Mouse (Mus musculus) forelimb bud, embryonic 11.5 days (tissue): ENCODE measurements around the gene Gm13124.
"Not testable (repeated sequence)": the region's sequence is repeated elsewhere in the genome, so short reads cannot be mapped to it uniquely, and the experiment has no call there.

Source experiments
- DNase-seq: peaks from one replicate; pipeline ENCODE4 v3.0.0-alpha.2; 2012; ENCODE audit warnings: low read depth, low spot score

The Gm13124 gene

DNA sequence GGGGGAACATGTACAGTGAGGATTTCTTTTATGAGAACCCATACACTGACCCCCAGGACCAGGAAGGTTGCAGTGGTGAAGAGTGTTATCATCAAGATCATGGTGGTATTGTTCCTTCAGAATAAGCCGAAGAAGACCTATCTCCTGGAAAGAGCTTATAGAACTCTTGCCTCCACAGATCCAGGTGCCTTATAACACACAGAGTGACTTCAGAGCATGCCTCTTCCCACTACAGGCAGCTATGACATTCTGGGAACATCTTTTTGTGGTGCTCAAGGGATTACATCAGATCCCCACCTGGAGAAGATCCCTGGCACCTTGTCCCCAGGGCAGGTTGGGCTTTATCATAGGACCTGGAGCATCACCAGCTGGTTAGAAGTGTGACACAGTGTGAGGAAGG, at the start of gene Gm13124:
TSS of gene Gm13124 (minus strand) at position 101 of the 400 bp plus-strand sequence.
- DNase-seq = no peak

- DNase-seq = no peak
Observed at GRCm38 (mm10) chr4:144614586-144614985, 49.7 kb upstream of the Gm13124 start.

GRCm38 (mm10) chr4:144613407-144613806, 48.5 kb upstream of the Gm13124 start, which contains the start of gene Aadacl4:
Gene Aadacl4 (plus strand): TSS chr4:144613707.
- no peak for DNase-seq

- no peak for DNase-seq
Observed at GRCm38 (mm10) chr4:144592790-144593189, 27.9 kb upstream of the Gm13124 start.

GRCm38 (mm10) chr4:144586207-144586606, 21.3 kb upstream of the Gm13124 start:
- DNase-seq = not testable (repeated sequence)

DNA sequence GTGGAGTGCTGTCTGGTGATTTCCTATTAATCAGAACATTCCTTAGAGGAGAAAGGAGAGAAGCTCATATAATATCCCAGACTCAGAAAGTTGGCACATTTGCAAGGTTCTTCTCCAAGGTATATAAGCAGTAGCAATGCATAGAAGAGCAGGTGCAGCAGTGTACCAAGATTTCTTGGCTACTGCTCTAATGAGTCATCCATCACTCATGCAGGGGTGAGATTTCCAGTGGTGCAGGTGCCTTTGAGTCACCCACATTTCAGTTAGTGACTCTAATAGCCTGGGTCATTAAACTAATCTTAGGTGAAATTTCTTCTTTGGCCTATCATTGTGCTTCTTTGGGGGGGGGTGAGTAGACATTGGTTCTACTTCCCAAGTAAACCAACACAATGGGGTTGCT, 2.8 kb upstream of the Gm13124 start:
- DNase-seq = no peak

DNA sequence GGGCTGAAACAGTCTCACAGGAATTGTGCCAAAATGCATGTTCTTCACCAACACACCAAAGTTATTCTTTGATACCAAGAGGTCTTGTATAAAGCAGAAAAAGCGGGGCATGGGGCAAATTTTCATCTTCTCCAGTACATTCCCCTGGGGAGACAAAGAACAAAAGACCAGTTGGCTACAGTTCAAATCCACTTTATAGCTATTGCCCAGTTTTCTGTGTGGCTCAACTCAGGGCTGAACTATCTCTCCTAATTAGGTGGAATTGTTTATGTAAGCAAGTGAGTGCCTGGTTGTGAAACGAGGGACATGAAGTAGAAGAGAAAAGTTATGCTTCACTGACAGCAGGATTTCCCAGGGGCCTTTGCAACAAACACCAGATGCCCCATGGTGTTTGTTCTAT, 3.7 kb downstream of the Gm13124 start:
- DNase-seq = no peak

DNA sequence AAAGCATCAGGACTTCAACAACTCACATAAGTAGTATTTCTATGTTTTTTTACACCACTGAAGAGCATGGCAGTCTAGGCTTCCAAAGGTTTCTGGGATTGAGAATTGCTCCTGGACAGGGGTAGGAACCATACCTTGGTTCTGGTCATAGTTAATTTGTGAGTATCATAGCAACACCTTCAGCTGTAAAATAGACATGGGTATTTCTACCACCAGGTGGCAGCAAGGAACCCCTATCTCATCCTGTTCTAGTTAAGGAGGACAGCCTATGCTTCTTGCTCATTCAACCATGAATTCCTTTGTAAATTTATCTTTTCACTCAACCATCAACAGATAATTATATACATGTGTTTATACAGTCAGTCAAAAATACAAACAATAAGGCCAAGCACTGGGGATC, 5.1 kb downstream of the Gm13124 start:
- DNase-seq = peak; percentile 1

DNA sequence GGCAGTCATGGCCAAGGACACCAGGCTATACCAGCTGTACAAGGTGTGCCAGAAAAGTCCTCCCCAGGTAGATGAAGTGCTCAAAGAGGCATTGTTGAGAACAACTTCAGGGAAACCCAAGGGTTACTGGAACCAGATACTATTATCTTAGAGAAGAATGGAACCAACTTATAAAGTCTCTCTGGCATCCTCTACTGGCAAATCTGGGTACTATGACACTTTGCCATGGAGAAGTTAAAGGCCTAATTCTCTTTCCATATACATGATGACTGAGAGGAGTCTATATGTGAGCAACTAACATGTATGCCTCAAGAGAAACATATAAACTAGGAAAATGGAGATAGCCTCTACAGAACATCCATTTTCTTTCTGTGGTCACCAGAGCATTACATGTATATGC, 13.8 kb downstream of the Gm13124 start:
- DNase-seq = no peak

- not testable (repeated sequence) for DNase-seq
Observed at GRCm38 (mm10) chr4:144545339-144545738, 19.6 kb downstream of the Gm13124 start.

DNA sequence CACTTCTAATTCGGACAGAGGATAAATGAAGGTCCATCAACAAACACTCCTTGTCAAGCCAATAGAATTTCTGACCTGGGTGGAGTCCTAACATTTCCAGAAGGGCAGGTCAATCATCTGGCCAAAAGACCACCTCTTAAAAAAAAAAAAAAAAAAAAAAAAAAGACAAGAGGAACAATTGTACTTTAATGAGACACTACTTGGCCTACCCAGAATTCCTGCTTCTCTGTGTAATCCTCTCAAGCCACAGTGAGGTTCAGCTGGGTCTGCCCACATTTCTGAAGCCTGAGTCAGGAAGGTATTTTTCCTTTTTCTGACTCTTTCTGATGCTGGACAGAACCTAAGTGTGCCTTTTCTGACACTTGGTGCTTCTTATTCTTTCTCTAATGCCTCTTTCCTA, 20.2 kb downstream of the Gm13124 start:
- DNase-seq = no peak

GRCm38 (mm10) chr4:144519522-144519921, 45.4 kb downstream of the Gm13124 start, which contains the start of gene 9430007A20Rik:
Gene 9430007A20Rik (plus strand): TSS chr4:144519822.
- no peak for DNase-seq

DNA sequence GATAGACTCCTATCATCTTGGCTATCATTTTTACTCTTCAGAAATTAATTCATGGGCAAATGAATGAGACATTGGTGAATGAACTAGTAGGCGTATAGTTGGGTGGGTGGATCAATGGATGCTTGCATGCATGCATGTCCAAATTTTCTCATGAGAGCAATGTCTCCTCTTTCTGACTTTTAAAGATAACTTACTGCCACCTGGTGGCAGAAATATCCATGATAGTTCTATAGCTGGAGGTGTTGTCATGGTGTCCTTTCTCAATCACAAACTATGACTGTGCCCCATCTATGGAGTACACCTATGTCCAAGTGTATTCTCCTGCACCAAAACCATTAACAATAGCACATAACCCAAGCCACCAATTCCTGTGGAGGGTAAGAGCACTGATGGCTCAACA, 58.4 kb downstream of the Gm13124 start:
- peak; percentile 2 for DNase-seq
